In genomic region chr16:75675871-75676270, GRCm38 (mm10) we compare ENCODE assay signal across 9 mouse cellular contexts.
A peak's percentile ranks its signal among the peaks of the same experiment; 100 is the strongest.
DNase-seq lines count a peak whose midpoint lies in the region; ATAC-seq lines count a peak whose summit lies in the region.
"Had no signal": no experiment of that assay in that cellular context is flagged by ENCODE, and none has a peak within 500 bp of the region (broad histone marks: within the 10 kb centered on the region; RNA-seq: fewer than 3 reads in every experiment).

No protein-coding gene starts in this region.

- no peak overlapping the region for H3K27ac ChIP-seq in heart, embryonic 10.5 days
- H3K27ac ChIP-seq: liver, embryonic 15.5 days had no signal

- H3K27me3 ChIP-seq in heart, embryonic 10.5 days (ENCODE audit: insufficient read depth, poor library complexity, severe bottlenecking), result no peaks in the 10 kb centered on the region
- H3K27me3 ChIP-seq: liver, embryonic 15.5 days had no signal

- H3K36me3 ChIP-seq in heart, embryonic 10.5 days, result no peaks in the 10 kb centered on the region
- H3K36me3 ChIP-seq: liver, embryonic 15.5 days had no signal

- WGBS in heart, embryonic 10.5 days, result 50% methylated on average over 2 of the region's 2 CpGs

- no peak overlapping the region for H3K4me3 ChIP-seq in heart, embryonic 10.5 days
- H3K4me3 ChIP-seq: liver, embryonic 15.5 days had no signal

- ATAC-seq in monocyte, adult 5-6 weeks (replicated peaks; ENCODE audit: insufficient number of reproducible peaks, low FRiP score, low TSS enrichment, poor library complexity, severe bottlenecking), result 0 out of 2 replicates have a peak, but pooled peaks have one; percentile 43
- ATAC-seq in erythroid progenitor cell, adult 5-6 weeks (replicated peaks; ENCODE audit: low FRiP score, poor library complexity, severe bottlenecking), result no peak

- no peaks in the 10 kb centered on the region for H3K4me1 ChIP-seq in heart, embryonic 10.5 days
- H3K4me1 ChIP-seq: liver, embryonic 15.5 days had no signal

- no peaks in the 10 kb centered on the region for H3K9me3 ChIP-seq in heart, embryonic 10.5 days
- H3K9me3 ChIP-seq: liver, embryonic 15.5 days had no signal

- peak; percentile 7 to 17 for DNase-seq in heart, adult 18-20 months
- no peak for DNase-seq in heart, embryonic 10.5 days (ENCODE audit: low spot score)
- peak; percentile 47 for DNase-seq in thymus, postnatal 0 days (ENCODE audit: low spot score)
- DNase-seq in thymus, adult 18-20 months, result no peak
- DNase-seq in embryo, embryonic 10 days (ENCODE audit: low spot score), result peak; percentile 87
- DNase-seq in kidney, postnatal 36 days, result peak; percentile 27 to 47

Comparison
In these comparisons a context has a peak if more than half of its experiments do, and no peak if none do; other contexts are left out.
1. DNase-seq: peak in heart, adult 18-20 months (2 of 2), thymus, postnatal 0 days (single experiment), embryo, embryonic 10 days (single experiment) and kidney, postnatal 36 days (2 of 2); none in heart, embryonic 10.5 days (single experiment) and thymus, adult 18-20 months (0 of 2).